Mouse (Mus musculus) liver, embryonic 15.5 days (tissue): ENCODE data around the gene Mccc2. TPM values are rescaled to one million over a fixed set of nuclear protein-coding genes. Genes with fewer than 3 reads are reported as not detected.

Source experiments
- ATAC-seq: fragments of 200-750 bp; cut with Nextera tagmentation; 2 replicates; pipeline ENCODE4 v1.8.0; 2017; ENCODE audit warnings: moderate number of reproducible peaks, mild to moderate bottlenecking, moderate library complexity; ENCODE audit not compliant: insufficient read depth
- H3K27ac ChIP-seq: fragments of 300-500 bp; sonication (generic); replicated peaks from 2 replicates; pipeline ENCODE4 v1.5.1; 2015; ENCODE audit warnings: mild to moderate bottlenecking, inconsistent platforms
- H3K27me3 ChIP-seq: fragments of 300-500 bp; sonication (generic); 2 replicates; pipeline ENCODE4 v1.6.1; 2015; ENCODE audit warnings: mild to moderate bottlenecking, inconsistent platforms
- H3K36me3 ChIP-seq: fragments of 300-500 bp; sonication (generic); replicated peaks from 2 replicates; pipeline ENCODE4 v1.6.1; 2015; ENCODE audit warnings: moderate library complexity, mild to moderate bottlenecking, inconsistent platforms
- H3K4me1 ChIP-seq: fragments of 300-500 bp; sonication (generic); replicated peaks from 2 replicates; pipeline ENCODE4 v1.6.1; 2015; ENCODE audit warnings: inconsistent platforms
- H3K4me2 ChIP-seq: fragments of 300-500 bp; sonication (generic); 2 replicates; pipeline ENCODE4 v1.6.1; 2015; ENCODE audit warnings: moderate library complexity, mild to moderate bottlenecking, inconsistent platforms
- H3K4me3 ChIP-seq: fragments of 300-500 bp; sonication (generic); replicated peaks from 2 replicates; pipeline ENCODE4 v1.5.1; 2015; ENCODE audit warnings: mild to moderate bottlenecking, inconsistent platforms
- H3K9ac ChIP-seq: fragments of 300-500 bp; sonication (generic); 2 replicates; pipeline ENCODE4 v1.6.1; 2015; ENCODE audit warnings: moderate library complexity, mild to moderate bottlenecking, inconsistent platforms
- H3K9me3 ChIP-seq: fragments of 300-500 bp; sonication (generic); replicated peaks from 2 replicates; pipeline ENCODE4 v1.6.1; 2016; ENCODE audit warnings: inconsistent platforms
- WGBS: fragments of 180-500 bp; shearing (Covaris S2); methylation state at CpG from one replicate; pipeline ENCODE4 v1.1.7; 2015; ENCODE audit warnings: mixed read lengths; ENCODE audit not compliant: insufficient replicate concordance; 5-methylcytosine and 5-hydroxymethylcytosine counted together
- polyA plus RNA-seq: library from polyadenylated mRNA; unstranded; fragments of >200 nt; fragmentation: Nextera tagmentation; extraction: Ambion mirVana; gene quantifications from 2 replicates; pipeline ENCODE4 v1.2.1, GENCODE M21; 2015

Mccc2 gene
- polyA plus RNA-seq, 1 experiment from 2014 or later: 19.4 TPM

DNA sequence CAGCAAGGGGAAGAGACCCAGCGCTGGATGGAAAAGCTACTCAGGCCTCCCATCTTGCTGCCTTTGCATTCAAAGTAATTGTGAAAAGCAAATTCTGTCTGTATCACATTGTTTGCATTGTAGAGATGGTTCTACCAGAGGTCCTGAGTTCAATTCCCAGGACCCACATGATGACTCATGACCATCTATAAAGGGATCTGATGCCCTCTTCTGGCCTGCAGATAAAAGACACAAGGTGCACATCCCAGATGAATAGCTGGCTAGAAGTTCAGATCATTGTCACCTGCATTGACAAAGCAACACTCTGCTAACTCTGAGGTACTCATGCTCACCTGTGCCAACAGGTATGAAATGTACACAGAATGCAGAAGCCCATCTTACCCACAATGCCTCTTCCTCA lies 32.1 kb downstream of the Mccc2 start:
- no peaks in the 10 kb centered on the region for H3K9me3 ChIP-seq
- H3K9ac ChIP-seq: no peak overlapping the region
- H3K4me2 ChIP-seq: no peak overlapping the region
- no peaks in the 10 kb centered on the region for H3K27me3 ChIP-seq
- 85% methylated on average over 1 of the region's 1 CpGs for WGBS
- no peaks in the 10 kb centered on the region for H3K36me3 ChIP-seq
- no peaks in the 10 kb centered on the region for H3K4me1 ChIP-seq
- ATAC-seq: no peak
- H3K27ac ChIP-seq: no peak overlapping the region
- no peak overlapping the region for H3K4me3 ChIP-seq

DNA sequence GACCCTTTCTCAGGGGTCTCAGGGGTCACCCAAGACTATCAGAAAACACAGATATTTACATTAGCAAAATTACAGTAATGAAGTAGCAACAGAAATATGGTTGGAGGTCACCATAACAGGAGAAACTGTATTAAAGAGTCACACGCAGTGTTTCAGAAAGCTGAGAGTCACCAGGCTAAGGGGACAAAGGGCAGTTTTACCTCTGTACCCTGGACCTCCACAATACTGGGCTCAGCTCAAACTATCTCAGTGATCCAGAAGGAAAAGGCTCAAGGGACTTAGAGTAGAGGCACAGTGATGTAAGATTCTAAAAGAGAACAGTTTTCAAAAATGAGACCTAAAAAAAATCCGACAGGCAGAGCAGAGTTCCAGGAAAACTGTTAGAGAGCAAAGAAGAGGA lies 36.0 kb downstream of the Mccc2 start:
- H3K36me3 ChIP-seq: 0 out of 2 replicates have a peak, but pooled peaks cover 4% of the 10 kb centered on the region
- no peaks in the 10 kb centered on the region for H3K27me3 ChIP-seq
- H3K9ac ChIP-seq: no peak overlapping the region
- no peak for ATAC-seq
- H3K4me1 ChIP-seq: no peaks in the 10 kb centered on the region
- H3K27ac ChIP-seq: no peak overlapping the region
- 52% methylated on average over 2 of the region's 2 CpGs for WGBS
- no peak overlapping the region for H3K4me3 ChIP-seq
- H3K4me2 ChIP-seq: no peak overlapping the region
- H3K9me3 ChIP-seq: no peaks in the 10 kb centered on the region

DNA sequence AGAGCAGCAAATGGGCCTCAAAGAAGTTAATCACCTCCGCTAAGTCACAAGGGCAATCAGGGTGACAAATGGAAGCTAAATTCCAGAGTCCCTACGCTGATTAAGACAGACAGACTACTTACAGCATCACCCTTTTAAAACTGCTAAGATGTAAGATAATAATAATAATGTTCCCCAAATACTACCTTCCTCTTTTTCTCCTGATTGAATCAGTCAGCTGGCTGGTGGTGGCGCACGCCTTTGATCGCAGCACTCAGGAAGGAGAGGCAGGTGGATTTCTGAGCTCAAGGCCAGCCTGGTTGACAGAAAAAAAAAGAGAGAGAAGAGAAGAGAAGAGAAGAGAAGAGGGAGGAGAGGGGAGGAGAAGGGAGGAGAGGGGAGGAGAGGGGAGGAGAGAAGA lies 45.4 kb downstream of the Mccc2 start:
- Histone ChIP-seq H3K4me2 (no peak overlapping the region), H3K4me3 (no peak overlapping the region), H3K36me3 (0 out of 2 replicates have a peak, but pooled peaks cover 2% of the 10 kb centered on the region), H3K27ac (no peak overlapping the region), H3K9me3 (no peaks in the 10 kb centered on the region), H3K9ac (no peak overlapping the region), H3K27me3 (no peaks in the 10 kb centered on the region), H3K4me1 (no peaks in the 10 kb centered on the region)
- ATAC-seq: no peak
- 72% methylated on average over 5 of the region's 5 CpGs for WGBS

DNA sequence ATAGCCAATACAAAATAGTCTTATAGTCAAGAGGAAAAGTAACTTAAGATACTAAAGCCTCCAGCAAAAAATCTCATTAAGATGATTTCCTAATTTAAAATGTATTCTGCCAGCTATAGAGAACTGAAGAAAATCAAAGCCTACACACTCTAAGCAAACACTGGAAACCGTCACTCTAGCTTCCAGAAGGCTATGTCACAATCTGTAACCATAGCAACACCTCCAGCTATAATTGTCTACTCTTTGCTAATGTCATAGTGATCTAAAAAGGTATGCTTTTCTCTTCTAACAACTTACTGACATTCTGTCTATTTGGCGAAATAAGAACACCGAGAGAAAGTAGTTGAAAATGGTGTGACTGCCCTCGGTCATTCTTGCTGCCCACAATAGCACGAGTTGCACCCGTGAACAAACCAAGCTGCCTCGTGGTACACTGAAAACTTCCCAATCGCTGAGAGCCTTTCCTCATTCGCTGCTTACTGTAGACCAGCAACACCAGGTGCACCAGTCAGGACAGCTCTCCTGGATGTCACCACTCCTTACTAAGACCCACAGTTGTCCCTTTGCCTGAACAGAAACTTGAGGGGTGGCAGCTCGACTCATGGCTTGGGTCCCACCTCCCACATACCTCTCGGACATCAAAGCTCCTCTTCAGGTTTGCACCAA lies 48.3 kb downstream of the Mccc2 start:
- H3K4me2 ChIP-seq: no peak overlapping the region
- no peak for ATAC-seq
- no peaks in the 10 kb centered on the region for H3K36me3 ChIP-seq
- no peak overlapping the region for H3K27ac ChIP-seq
- 72% methylated on average over 11 of the region's 11 CpGs for WGBS
- H3K4me3 ChIP-seq: no peak overlapping the region
- H3K4me1 ChIP-seq: no peaks in the 10 kb centered on the region
- no peaks in the 10 kb centered on the region for H3K27me3 ChIP-seq
- no peaks in the 10 kb centered on the region for H3K9me3 ChIP-seq
- H3K9ac ChIP-seq: no peak overlapping the region

DNA sequence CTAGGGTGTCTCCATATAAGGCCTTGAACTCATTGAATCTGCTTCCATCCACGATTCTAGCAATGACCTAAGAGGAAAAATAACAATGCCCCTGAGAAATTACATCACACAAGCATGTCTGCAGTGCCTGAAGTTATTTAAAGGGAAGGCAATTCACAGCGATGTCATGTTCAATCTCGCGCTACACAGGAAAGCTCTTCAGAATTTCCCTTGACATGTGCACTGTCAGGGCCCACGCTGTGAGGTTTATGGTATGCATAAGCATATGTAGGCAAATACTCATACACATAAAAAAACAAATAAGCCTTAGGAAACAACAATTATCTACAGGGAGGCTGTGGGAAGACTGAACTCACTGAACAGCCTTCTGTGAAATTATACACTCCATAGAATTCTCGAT lies 51.6 kb downstream of the Mccc2 start:
- no peak for ATAC-seq
- Histone ChIP-seq H3K9ac (no peak overlapping the region), H3K9me3 (no peaks in the 10 kb centered on the region), H3K4me2 (no peak overlapping the region), H3K27me3 (no peaks in the 10 kb centered on the region), H3K27ac (no peak overlapping the region), H3K4me1 (no peaks in the 10 kb centered on the region), H3K36me3 (no peaks in the 10 kb centered on the region; the same call in 1 of the 2 replicates), H3K4me3 (no peak overlapping the region)
- 73% methylated on average over 6 of the region's 6 CpGs for WGBS

DNA sequence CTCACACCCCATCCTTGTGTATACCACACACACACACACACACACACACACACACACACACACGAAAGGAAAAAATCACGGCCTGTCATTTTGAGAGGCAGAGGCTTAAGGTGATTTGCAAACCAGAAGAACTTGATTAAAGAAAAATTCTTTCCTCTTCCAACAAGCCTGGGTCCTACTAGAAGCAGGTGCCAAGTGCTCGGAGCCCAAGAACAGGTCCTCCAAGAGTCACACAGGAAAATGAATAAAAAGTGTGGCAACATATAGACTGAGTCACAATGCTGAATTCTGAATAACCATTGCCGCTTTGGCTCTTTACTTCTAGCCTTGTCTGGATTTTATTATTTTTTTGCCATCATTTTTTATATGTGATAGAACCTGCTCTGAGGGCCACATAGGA lies 53.8 kb downstream of the Mccc2 start:
- H3K27me3 ChIP-seq: no peaks in the 10 kb centered on the region
- no peak overlapping the region for H3K4me2 ChIP-seq
- H3K4me1 ChIP-seq: no peaks in the 10 kb centered on the region
- ATAC-seq: no peak
- no peaks in the 10 kb centered on the region for H3K9me3 ChIP-seq
- no peak overlapping the region for H3K4me3 ChIP-seq
- H3K27ac ChIP-seq: no peak overlapping the region
- peaks cover 3% of the 10 kb centered on the region; the same call in 1 of the 2 replicates for H3K36me3 ChIP-seq
- WGBS: 71% methylated on average over 4 of the region's 4 CpGs
- H3K9ac ChIP-seq: no peak overlapping the region

DNA sequence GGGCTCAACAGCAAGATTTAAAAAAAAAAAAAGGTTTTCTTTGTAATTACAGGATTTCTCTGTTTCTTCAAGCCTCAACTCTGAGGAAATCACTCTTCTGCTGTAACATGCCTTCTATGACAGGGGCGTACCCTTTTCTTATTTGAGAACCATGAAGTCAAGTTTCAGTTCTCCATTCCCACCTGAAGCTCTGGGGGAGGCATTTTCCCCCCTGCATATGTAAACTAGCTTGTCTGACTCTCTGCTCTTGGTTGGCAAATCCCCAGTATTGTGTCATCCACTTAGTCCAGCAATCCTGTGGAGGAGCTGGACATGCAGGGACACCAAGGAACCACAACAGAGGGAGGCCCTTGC lies 59.9 kb downstream of the Mccc2 start:
- no peak for ATAC-seq
- Histone ChIP-seq H3K4me2 (no peak overlapping the region), H3K9ac (no peak overlapping the region), H3K27ac (no peak overlapping the region), H3K4me3 (no peak overlapping the region), H3K4me1 (no peaks in the 10 kb centered on the region), H3K9me3 (no peaks in the 10 kb centered on the region), H3K27me3 (no peaks in the 10 kb centered on the region), H3K36me3 (peaks cover 8% of the 10 kb centered on the region; the same call in 1 of the 2 replicates)
- 43% methylated on average over 1 of the region's 1 CpGs for WGBS

DNA sequence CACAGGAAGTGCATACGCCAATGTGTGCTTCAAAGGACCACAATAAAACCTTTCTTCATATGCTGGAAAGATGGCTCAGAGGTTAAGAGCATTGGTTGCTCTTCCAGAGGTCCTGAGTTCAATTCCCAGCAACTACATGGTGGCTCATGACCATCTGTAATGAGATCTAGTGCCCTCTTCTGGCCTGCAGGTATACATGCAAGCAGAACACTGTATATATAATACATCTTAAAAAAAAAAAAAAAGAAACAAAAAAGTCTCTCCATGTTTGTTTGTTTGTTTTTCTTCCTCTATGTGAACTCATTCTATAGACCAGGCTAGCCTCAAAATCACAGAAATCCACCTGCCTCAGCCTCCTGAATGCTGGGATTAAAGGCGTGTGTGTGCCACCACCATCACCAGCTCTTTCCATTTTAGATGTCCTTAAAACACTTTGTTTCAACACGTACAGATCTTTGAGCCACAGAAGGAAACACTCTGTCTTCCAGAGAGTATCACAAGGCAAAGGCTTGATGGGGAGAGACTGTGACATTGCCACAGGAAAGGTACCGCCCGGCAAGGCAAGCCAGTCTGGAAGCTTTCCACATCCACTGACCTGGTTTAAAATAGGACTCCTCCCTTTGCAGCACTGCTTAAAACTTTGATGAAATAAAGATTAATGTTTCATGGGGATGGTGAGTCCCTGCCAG lies 60.4 kb downstream of the Mccc2 start:
- WGBS: 81% methylated on average over 5 of the region's 5 CpGs
- H3K9me3 ChIP-seq: no peaks in the 10 kb centered on the region
- H3K4me3 ChIP-seq: no peak overlapping the region
- no peaks in the 10 kb centered on the region for H3K27me3 ChIP-seq
- ATAC-seq: no peak
- no peak overlapping the region for H3K27ac ChIP-seq
- H3K9ac ChIP-seq: no peak overlapping the region
- peaks cover 8% of the 10 kb centered on the region; the same call in 1 of the 2 replicates for H3K36me3 ChIP-seq
- no peaks in the 10 kb centered on the region for H3K4me1 ChIP-seq
- no peak overlapping the region for H3K4me2 ChIP-seq

DNA sequence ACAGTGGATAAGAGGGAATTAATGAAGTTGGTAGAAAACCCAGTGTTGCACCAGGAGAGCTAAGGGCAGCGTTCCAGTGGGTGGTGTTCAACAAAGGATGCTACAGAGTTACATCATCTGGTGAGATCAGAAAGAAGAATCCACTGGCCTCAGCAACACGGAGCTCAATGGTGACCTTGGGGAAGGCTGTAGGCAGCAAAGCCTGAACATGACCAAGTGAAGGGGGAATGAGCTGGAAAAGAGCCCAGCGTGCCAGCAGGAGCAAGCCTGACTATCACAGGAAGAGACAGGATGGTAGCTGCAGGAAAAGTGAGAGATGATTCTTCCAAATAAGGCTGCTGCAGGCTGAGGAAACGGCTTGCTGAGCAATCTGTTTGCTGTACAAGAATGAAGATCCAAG lies 68.0 kb downstream of the Mccc2 start:
- no peak overlapping the region for H3K4me2 ChIP-seq
- no peak for ATAC-seq
- H3K4me3 ChIP-seq: no peak overlapping the region
- 72% methylated on average over 4 of the region's 4 CpGs for WGBS
- H3K36me3 ChIP-seq: no peaks in the 10 kb centered on the region
- H3K27me3 ChIP-seq: no peaks in the 10 kb centered on the region
- no peaks in the 10 kb centered on the region for H3K4me1 ChIP-seq
- no peaks in the 10 kb centered on the region for H3K9me3 ChIP-seq
- no peak overlapping the region for H3K9ac ChIP-seq
- no peak overlapping the region for H3K27ac ChIP-seq

DNA sequence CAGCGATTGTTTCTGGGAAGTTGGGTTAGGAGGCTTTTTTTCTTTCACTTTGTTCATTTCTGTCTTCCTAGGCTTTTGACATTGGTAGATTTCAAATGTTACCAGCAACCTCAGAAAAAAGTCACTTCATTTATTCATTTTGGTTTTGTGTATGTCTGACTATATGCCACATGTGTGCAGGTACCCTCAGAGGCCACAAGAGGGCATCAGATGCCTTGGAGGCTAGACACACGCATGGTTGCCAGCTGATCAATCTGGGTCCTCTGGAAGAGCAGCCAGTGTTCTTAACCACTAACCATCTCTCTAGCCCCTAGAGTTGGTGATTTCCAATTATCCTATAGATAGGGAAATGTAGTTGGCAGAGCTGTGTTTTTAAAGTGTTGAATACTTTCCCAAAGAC lies 71.9 kb downstream of the Mccc2 start:
- ATAC-seq: no peak
- 74% methylated on average over 2 of the region's 2 CpGs for WGBS
- Histone ChIP-seq H3K9me3 (no peaks in the 10 kb centered on the region), H3K27me3 (no peaks in the 10 kb centered on the region), H3K4me3 (no peak overlapping the region), H3K9ac (no peak overlapping the region), H3K36me3 (no peaks in the 10 kb centered on the region), H3K4me1 (no peaks in the 10 kb centered on the region), H3K4me2 (no peak overlapping the region), H3K27ac (no peak overlapping the region)

DNA sequence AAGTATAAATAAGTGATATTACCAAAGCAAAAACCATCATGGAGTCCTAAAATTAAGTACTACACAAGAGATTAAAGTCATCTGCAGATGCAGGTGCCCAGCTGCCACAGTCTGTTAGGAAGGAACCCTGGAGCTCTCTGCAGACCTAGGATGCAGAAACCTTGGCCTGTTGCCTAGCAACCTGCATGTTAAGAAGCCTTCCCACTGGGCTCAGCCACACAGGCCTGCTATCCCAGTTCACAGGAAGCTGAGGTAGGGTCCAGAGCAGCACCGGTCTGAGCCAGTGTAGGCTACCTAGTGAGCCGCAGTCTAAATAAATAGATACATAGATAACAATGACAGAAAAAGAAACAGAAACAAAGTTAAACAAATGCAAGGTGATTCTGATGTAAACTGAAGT lies 74.8 kb downstream of the Mccc2 start:
- no peak overlapping the region for H3K4me3 ChIP-seq
- H3K9me3 ChIP-seq: no peaks in the 10 kb centered on the region
- 31% methylated on average over 2 of the region's 2 CpGs for WGBS
- H3K27ac ChIP-seq: no peak overlapping the region
- H3K4me2 ChIP-seq: no peak overlapping the region
- no peaks in the 10 kb centered on the region for H3K36me3 ChIP-seq
- ATAC-seq: no peak
- H3K27me3 ChIP-seq: no peaks in the 10 kb centered on the region
- no peaks in the 10 kb centered on the region for H3K4me1 ChIP-seq
- H3K9ac ChIP-seq: no peak overlapping the region

DNA sequence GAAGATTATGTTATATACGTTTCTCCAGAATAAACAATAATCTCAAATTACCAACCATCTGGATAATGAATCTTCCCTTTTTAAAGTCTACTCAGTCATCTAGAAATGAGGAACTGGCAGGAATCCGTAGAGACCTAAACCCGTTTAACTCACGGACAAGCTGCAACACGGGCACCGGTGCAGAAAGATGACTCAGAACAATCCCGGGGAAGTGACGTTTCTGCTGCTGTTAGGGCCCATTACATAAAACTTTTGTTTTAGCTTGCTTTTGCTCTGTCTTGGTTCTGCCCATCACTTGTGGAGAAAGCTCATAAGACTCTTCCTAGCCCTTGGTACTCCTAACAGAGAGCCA lies 76.1 kb downstream of the Mccc2 start:
- Histone ChIP-seq H3K27ac (no peak overlapping the region), H3K36me3 (no peaks in the 10 kb centered on the region), H3K4me2 (no peak overlapping the region), H3K9ac (no peak overlapping the region), H3K9me3 (no peaks in the 10 kb centered on the region), H3K4me1 (no peaks in the 10 kb centered on the region), H3K4me3 (no peak overlapping the region), H3K27me3 (no peaks in the 10 kb centered on the region)
- no peak for ATAC-seq
- whole genome bisulfite sequencing: 16% methylated on average over 8 of the region's 8 CpGs
